Mouse (Mus musculus): Measurements from ENCODE around the gene Phlda1. TPM values are rescaled to one million over a fixed set of nuclear protein-coding genes. Genes with fewer than 3 reads are reported as not detected.

Gene Phlda1
- polyA plus RNA-seq (2012; rRNA removed): 19.3 and 27.6 TPM in 2 replicates

GRCm38 (mm10) chr10:111506101-111506925 lies at the start of gene Phlda1:
TSS of gene Phlda1 (plus strand) at chr10:111506286.

DNA sequence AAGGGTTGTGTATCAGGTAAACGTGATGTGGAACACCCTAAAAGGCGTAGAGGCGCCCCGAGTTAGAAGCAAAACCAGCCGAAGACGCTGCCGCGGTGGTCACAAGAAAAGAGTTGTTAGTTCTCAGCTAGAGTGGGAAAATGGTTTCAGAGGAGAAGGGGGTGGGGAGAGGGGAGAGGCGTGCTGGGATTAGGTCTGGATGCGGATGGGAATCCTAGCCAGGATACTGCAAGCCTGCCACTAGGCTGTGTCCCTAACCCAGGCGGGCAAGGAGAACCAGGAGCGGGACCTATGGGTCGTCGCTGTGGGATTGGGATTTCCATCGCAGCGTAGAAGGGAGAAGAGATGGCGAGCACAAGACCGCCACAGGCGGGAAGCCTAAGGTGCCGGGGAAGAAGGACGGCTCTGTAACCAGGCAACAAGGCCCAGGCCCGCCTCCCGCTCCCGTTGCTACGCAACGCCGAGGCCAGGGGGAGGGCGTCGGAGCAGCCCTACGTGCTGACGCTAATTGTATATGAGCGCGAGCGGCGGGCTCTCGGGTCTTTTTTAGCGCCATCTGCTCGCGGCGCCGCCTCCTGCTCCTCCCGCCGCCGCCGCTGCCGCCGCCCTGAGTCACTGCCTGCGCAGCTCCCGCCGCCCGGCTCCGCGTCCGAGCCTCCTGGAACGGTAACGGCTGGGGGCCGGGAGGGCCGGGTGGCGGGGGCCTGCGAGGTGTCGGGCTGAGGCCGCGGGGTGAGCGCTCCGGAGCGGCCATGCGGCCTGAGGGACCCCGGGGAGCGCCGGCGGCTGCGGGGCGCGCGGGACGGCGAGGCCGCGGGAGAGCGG lies 33.2 kb upstream of the Phlda1 start, which contains the start of gene Nap1l1:
Gene Nap1l1, plus strand, starts transcription at position 538 of the 825 bp plus-strand sequence.

Other genes with a start within 250 kb of the Phlda1 start
- gene Bbs10, start 207.6 kb upstream of the Phlda1 start, polyA plus RNA-seq (2012; rRNA removed): 4.2 and 4.3 TPM in 2 replicates
- 221 and 228 TPM in 2 replicates for gene Nap1l1, start 33.1 kb upstream of the Phlda1 start, polyA plus RNA-seq (2012; rRNA removed)